Mouse (Mus musculus) embryo, embryonic 11 days (tissue): ENCODE data around the gene Crlf1.
"Not testable (repeated sequence)": the region's sequence is repeated elsewhere in the genome, so short reads cannot be mapped to it uniquely, and the experiment has no call there.

Experiments used
- DNase-seq: peaks from one replicate; pipeline ENCODE4 v3.0.0-alpha.2; 2015

The Crlf1 gene

GRCm38 (mm10) chr8:70500386-70501301 is 7.7 kb downstream of the Crlf1 start:
- DNase-seq: peak; percentile 20

- peak; percentile 34 for DNase-seq
Measured at GRCm38 (mm10) chr8:70501820-70502529, 9.0 kb downstream of the Crlf1 start.

GRCm38 (mm10) chr8:70502540-70502939 is 9.6 kb downstream of the Crlf1 start:
- no peak for DNase-seq

GRCm38 (mm10) chr8:70503062-70503750 is 10.2 kb downstream of the Crlf1 start:
- peak; percentile 88 for DNase-seq

GRCm38 (mm10) chr8:70504291-70504716 is 11.3 kb downstream of the Crlf1 start:
- DNase-seq: peak; percentile 81

GRCm38 (mm10) chr8:70504851-70505250 is 11.9 kb downstream of the Crlf1 start:
- DNase-seq: peak; percentile 80

GRCm38 (mm10) chr8:70505698-70506327 is 12.9 kb downstream of the Crlf1 start:
- no peak for DNase-seq

GRCm38 (mm10) chr8:70506328-70507026 is 13.5 kb downstream of the Crlf1 start, which contains the start of gene Rex1bd:
Gene Rex1bd (minus strand): TSS chr8:70506752.
- peak; percentile 95 for DNase-seq

GRCm38 (mm10) chr8:70507027-70507393 is 14.1 kb downstream of the Crlf1 start:
- DNase-seq: no peak

GRCm38 (mm10) chr8:70509281-70509952 is 16.5 kb downstream of the Crlf1 start:
- no peak for DNase-seq

- peak; percentile 99 for DNase-seq
Measured at GRCm38 (mm10) chr8:70510228-70510915, 17.4 kb downstream of the Crlf1 start, which contains the start of gene Uba52. Gene Uba52 (minus strand): TSS chr8:70510801.

GRCm38 (mm10) chr8:70511174-70511573 is 18.2 kb downstream of the Crlf1 start:
- DNase-seq: not testable (repeated sequence)

- DNase-seq: no peak
Measured at GRCm38 (mm10) chr8:70511770-70512169, 18.8 kb downstream of the Crlf1 start.

- no peak for DNase-seq
Measured at GRCm38 (mm10) chr8:70512253-70512903, 19.4 kb downstream of the Crlf1 start.

- no peak for DNase-seq
Measured at GRCm38 (mm10) chr8:70513441-70513840, 20.5 kb downstream of the Crlf1 start.

- no peak for DNase-seq
Measured at GRCm38 (mm10) chr8:70517940-70518643, 25.1 kb downstream of the Crlf1 start.

- no peak for DNase-seq
Measured at GRCm38 (mm10) chr8:70519043-70519442, 26.1 kb downstream of the Crlf1 start.

- no peak for DNase-seq
Measured at GRCm38 (mm10) chr8:70519606-70520005, 26.6 kb downstream of the Crlf1 start.

GRCm38 (mm10) chr8:70522592-70523403 is 29.8 kb downstream of the Crlf1 start:
- peak; percentile 98 for DNase-seq
